Mouse (Mus musculus): Measurements from ENCODE around the gene Arpc1b.

GRCm38 (mm10) chr5:145064765-145065340 lies 49.2 kb upstream of the Arpc1b start:
- TF ChIP-seq CTCF (IDR thresholded peaks at IDR 0.05; ENCODE audit: low read depth, low read length) = no peak
- no peak for TF ChIP-seq GATA1 (IDR thresholded peaks at IDR 0.05; ENCODE audit: borderline replicate concordance, low read length)
- TF ChIP-seq POLR2AphosphoS5 (IDR thresholded peaks at IDR 0.05; ENCODE audit: insufficient replicate concordance, low read depth, low read length) = no peak
- no peak for TF ChIP-seq TAL1 (conservative IDR thresholded peaks at IDR 0.05; ENCODE audit: low read depth, low read length)
- TF ChIP-seq GATA2 (IDR thresholded peaks at IDR 0.05; ENCODE audit: borderline replicate concordance, low read depth, low read length) = no peak

Data from G1E (cell line).